Mouse (Mus musculus) G1E-ER4 (cell line): ENCODE data around the gene Prex1. TPM values are rescaled to one million over a fixed set of nuclear protein-coding genes. Genes with fewer than 3 reads are reported as not detected.

Experiments used
- GATA1 ChIP-seq: IDR thresholded peaks from one replicate; pipeline ENCODE4 v1.8.0; 2012; ENCODE audit warnings: low read length, inconsistent platforms
- polyA plus RNA-seq: library from polyadenylated mRNA; stranded (reverse); fragments of >175 nt; gene quantifications from 2 replicates; pipeline ENCODE4 v1.2.3, GENCODE M21; 2012

Gene Prex1
- polyA plus RNA-seq, 1 experiment, result 1.0 TPM

DNA sequence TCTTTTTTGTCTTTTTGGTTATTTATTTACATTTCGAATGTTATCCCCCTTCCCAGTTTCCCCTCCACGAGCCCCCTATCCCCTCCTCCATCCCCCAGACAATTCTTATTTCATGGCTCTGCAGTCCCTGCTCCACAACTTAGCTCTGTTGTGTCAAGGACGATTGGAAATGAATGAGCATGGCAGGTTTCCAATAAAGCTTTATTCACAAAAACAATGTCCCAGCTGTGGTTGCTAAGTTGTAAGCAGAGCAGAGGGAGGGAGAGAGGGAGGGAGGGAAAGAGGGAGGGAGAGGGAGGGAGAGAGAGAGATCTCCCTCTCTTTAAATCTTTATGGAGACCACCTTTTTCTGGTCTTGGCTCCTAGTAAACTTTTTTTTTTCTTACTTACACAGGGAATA lies 15.4 kb upstream of the Prex1 start:
- no peak for TF ChIP-seq GATA1

DNA sequence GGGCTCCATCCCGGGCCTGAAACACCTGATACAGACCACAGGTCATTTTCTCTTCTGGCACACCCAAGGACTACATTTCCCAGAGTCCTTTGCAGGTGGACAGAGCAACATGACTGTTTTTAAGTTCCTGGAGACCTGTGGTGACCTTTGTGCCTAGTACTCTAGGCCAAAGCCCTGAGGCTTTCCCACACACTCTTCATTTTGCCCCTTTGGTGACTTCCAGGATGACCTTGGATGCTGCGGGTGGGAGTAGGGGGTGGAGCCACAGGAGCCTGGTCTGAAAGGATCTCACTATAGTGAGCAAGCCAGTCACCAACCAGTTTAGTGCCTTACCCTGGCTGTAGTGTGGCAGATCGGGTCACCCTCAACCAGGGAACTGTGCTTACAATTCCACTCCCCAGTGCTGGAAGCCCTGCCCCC lies 14.6 kb upstream of the Prex1 start:
- no peak for TF ChIP-seq GATA1

GRCm38 (mm10) chr2:166727790-166728189 lies 14.2 kb upstream of the Prex1 start:
- no peak for TF ChIP-seq GATA1

DNA sequence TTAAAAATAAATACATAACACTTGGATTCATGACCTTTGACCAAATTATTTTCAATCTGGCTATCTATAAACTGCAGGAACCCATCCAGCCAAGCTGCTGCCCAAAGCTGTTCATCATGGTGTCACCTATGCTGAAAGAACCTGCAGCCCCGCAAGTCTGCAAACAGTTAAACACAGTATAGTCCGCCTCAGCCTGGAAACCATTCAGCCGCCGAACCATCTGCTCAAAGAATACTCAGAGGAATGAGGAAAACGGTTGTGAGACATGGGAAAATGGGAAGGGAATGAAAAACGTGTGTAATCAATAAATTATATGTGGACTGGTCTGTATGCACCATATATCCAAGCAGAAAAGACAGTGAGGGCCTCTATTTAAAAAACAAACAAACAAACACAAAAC lies 13.3 kb upstream of the Prex1 start:
- TF ChIP-seq GATA1, result no peak

GRCm38 (mm10) chr2:166720416-166720815 lies 6.8 kb upstream of the Prex1 start:
- TF ChIP-seq GATA1, result no peak

DNA sequence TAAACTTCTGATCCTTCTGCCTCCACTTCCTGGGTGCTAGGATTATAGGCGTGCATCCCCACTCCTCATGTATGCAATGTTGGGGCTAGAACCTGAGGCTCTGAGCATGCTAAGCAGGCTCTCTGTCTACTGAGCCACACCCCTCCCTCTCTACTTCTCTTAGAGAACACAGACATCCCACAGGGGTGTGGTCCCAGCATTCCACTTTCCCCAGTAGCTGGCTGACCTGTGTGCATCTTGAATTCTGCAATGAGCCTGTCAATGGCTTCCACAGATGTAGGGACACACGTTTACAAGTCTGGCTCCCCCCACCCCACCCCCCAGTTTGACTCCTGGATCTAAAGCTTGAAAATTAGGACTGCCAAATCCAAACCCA lies 6.3 kb upstream of the Prex1 start:
- no peak for TF ChIP-seq GATA1

DNA sequence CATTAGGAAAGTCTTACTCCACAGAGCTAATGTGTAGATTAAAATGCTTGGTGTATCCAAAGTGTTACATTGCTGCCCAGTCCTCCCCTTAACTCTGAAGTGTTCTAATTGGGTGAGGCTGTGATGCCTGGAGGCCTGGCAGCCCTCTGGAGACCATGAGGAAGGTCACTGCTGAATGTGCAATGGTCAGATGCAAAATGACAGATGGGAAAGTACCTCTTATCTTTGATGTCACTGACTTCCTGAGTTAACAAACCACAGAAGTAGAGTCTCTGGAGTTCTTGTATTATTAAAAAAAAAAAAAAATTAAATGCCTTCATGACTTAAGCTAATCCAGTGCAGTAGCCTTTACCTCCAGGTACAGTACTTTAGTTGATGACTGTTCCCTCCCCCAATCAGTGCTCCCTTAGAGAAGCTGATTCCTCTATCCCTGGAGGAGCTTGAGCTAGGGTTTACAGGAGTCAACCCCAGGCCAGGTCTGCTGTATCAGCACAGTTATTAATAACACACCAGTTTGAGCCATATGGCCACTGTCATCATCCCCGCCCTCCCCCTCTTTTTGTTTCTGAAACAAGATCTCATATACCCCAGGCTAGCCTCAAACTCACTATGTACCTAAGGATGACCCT lies 5.8 kb upstream of the Prex1 start:
- TF ChIP-seq GATA1, result no peak

- no peak for TF ChIP-seq GATA1
These were observed 2.4 kb upstream of the Prex1 start for GRCm38 (mm10) chr2:166716067-166716466.

- TF ChIP-seq GATA1, result no peak
These were observed 731 bp upstream of the Prex1 start for GRCm38 (mm10) chr2:166714427-166714699.

DNA sequence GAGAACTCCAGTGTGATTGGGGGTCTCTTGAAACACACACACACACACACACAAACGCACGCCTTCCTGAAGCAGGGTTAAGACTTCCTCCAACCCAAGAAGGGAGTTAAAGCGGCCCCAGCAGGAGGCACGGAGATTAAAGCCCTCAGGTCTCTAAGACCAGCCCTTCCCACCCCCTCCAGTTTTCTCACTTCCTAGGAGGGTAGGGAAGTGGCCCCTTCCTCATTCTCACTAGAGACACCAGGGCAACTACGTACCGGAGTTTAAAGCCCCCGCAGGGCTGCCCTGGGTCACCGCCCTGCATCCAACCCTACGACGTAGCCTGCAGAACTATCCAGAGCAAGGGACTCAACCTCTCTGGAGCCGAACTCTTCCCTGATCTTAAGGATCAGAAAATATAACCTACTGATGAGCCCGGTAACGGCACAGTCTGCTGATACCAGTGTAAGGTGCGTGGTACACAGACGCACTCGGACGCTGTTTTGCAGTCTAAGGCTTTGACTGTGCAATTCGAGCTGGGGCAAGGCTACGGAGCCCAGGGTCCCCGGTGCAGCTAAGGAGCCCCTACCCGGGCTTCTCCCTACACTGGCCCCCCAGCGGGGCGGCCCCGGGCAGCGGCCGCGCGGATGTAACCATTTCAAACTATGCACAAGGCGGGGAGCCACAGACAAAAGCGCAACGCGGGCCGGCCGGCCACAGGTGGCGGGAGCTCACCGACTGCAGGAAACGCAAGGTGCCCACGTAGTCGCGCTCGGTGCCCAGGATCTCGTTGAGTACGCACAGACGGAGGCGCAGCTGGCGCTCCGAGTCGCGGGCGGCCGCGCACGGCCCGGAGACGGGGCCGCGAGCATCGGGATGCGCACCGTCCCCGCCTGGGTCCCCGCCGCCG lies 587 bp downstream of the Prex1 start:
- TF ChIP-seq GATA1, result no peak

GRCm38 (mm10) chr2:166712310-166712709 lies 1.3 kb downstream of the Prex1 start:
- TF ChIP-seq GATA1, result no peak

GRCm38 (mm10) chr2:166711681-166712132 lies 1.9 kb downstream of the Prex1 start:
- TF ChIP-seq GATA1, result no peak

- TF ChIP-seq GATA1, result no peak
These were observed 3.7 kb downstream of the Prex1 start for GRCm38 (mm10) chr2:166709883-166710282.

GRCm38 (mm10) chr2:166708304-166708703 lies 5.3 kb downstream of the Prex1 start:
- TF ChIP-seq GATA1, result no peak

GRCm38 (mm10) chr2:166706526-166706925 lies 7.1 kb downstream of the Prex1 start:
- TF ChIP-seq GATA1, result no peak

DNA sequence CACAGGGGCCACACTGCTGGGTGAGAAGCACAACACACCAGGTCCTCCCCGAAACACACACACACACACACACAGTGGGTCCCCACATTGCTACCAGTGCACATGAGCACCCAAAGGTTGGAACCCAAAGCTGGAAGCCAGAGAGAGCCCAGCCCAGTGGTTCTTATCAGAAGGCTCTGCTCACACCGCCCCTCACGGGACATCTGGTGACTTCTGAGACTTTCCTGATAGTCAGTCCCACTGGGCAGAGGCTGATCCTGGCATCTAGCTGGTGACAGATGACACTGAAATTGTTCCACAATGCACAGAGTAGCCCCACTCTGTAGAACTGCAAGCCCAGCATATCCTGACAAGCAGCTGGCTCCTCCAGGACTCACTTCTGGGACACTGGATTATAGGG lies 10.1 kb downstream of the Prex1 start:
- no peak for TF ChIP-seq GATA1

DNA sequence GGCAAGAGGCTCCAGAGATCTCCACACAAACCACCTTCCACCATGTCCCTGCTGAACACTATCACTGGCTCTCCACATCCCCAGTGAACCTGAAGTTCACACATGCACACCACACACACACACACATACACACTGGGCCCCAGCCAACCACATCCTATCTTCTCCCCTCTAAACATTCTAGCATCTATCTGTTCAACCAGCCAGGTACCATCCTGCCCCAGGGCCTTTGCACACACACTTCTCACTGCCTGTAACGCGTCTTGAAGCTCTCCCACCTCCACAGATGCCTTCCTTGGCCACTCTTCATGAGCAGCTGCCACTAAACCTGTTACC lies 11.6 kb downstream of the Prex1 start:
- TF ChIP-seq GATA1, result no peak
